Mouse (Mus musculus): ENCODE measurements at regions not wholly inside any gene's neighbourhood (a gene's known extent, or its start where the extent isn't known, plus 50 kb on each side); places are given as distances from the start of the nearest gene placed in this dataset.

DNA sequence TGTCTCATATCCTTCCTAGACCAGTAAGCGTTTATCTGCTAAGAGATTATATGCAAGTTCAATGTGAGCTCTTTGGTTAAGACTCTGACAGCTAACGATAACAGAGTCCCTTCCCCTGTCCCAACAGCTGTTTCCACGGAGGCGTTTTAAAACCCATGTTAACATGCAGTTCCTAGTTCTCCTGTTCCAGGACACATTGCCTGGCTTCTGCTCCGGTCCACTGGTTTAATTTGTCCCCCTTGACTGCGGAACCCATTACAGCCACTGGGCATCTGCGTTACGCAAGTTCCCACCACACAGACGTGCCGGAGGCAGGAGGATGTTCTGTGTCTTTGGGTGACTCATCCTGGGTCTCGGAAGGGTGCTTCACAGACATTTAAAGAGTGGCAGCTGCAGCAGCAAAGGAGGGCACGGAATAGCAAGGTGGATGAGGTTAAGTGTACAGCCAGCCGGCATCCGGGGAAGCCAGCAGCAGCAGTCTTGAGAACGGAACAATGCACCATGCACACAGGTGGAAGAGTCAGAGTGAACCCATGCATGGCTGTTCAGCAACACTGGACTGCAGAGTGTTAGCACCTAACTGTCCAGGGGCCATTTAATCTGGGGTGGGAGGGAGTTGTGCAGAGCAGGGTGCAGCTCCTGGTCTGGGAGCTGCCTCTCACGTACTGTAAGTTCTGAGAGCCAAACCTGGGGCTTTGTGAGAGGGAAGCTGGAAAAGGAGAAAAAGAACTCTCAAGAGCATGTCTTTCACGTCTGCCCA is 271.8 kb downstream of the Rngtt start:
- peak; percentile 97 for TF ChIP-seq ETS1 (IDR thresholded peaks at IDR 0.05; ENCODE audit: low read depth, low read length)
- peak; percentile 85 to 91 for TF ChIP-seq EP300 (IDR thresholded peaks at IDR 0.05; ENCODE audit: low read depth in 1 of 2, low read length in 2 of 2)
- TF ChIP-seq MAX (IDR thresholded peaks at IDR 0.05; ENCODE audit: low read length), result 0 out of 2 replicates have a peak, but pooled peaks have one; percentile 40
- no peak for TF ChIP-seq NELFE (IDR thresholded peaks at IDR 0.05; ENCODE audit: low read depth, low read length)
- TF ChIP-seq POLR2A (IDR thresholded peaks at IDR 0.05; ENCODE audit: control insufficient read depth in 1 of 2, insufficient read depth in 1 of 2, low read depth in 1 of 2, low read length in 2 of 2, poor library complexity in 1 of 2), result no peak
- peak; percentile 91 for TF ChIP-seq GATA1 (IDR thresholded peaks at IDR 0.05; ENCODE audit: low read depth, low read length)
- TF ChIP-seq POLR2AphosphoS2 (IDR thresholded peaks at IDR 0.05; ENCODE audit: low read length), result no peak
- no peak for TF ChIP-seq CTCF (IDR thresholded peaks at IDR 0.05 in 2 of 3, conservative IDR thresholded peaks at IDR 0.05 in 1 of 3; ENCODE audit: control insufficient read depth in 1 of 3, insufficient read depth in 1 of 3, low read depth in 2 of 3, low read length in 3 of 3, poor library complexity in 1 of 3, severe bottlenecking in 1 of 3)
- no peak for TF ChIP-seq TBP (IDR thresholded peaks at IDR 0.05; ENCODE audit: low read depth, low read length)
- peak; percentile 35; the same call in 1 of the 2 replicates for TF ChIP-seq ZNF384 (IDR thresholded peaks at IDR 0.05; ENCODE audit: low read depth, low read length)
- no peak for TF ChIP-seq MAFK (IDR thresholded peaks at IDR 0.05; ENCODE audit: borderline replicate concordance, low read depth, low read length)
- peak; percentile 65; the same call in 1 of the 2 replicates for TF ChIP-seq MYB (IDR thresholded peaks at IDR 0.05; ENCODE audit: low read depth, low read length)
